In genomic region chr16:18172266-18172855, GRCm38 (mm10) we compare ENCODE assay signal across 9 mouse cellular contexts. TPM values are rescaled to one million over a fixed set of nuclear protein-coding genes. Genes with fewer than 3 reads are reported as not detected.
A peak's percentile ranks its signal among the peaks of the same experiment; 100 is the strongest.
DNase-seq lines count a peak whose midpoint lies in the region; ATAC-seq and TF ChIP-seq lines count a peak whose summit lies in the region.
"Had no signal": no experiment of that assay in that cellular context is flagged by ENCODE, and none has a peak within 500 bp of the region (broad histone marks: within the 10 kb centered on the region; RNA-seq: fewer than 3 reads in every experiment).

No protein-coding gene starts in this region.

- no peak overlapping the region for H3K27ac ChIP-seq in heart, adult 2 months
- no peak overlapping the region for H3K27ac ChIP-seq in heart, embryonic 12.5 days (ENCODE audit: poor library complexity, severe bottlenecking)
- no peak overlapping the region for H3K27ac ChIP-seq in forebrain, embryonic 15.5 days (replicated peaks)
- H3K27ac ChIP-seq in midbrain, postnatal 0 days (ENCODE audit: low read depth, low read length), result no peak overlapping the region

- H3K36me3 ChIP-seq in heart, adult 2 months (ENCODE audit: control insufficient read depth, insufficient read depth, low read length), result no peaks in the 10 kb centered on the region
- H3K36me3 ChIP-seq in heart, embryonic 12.5 days, result no peaks in the 10 kb centered on the region
- H3K36me3 ChIP-seq in forebrain, embryonic 15.5 days, result no peaks in the 10 kb centered on the region
- no peaks in the 10 kb centered on the region for H3K36me3 ChIP-seq in midbrain, postnatal 0 days (ENCODE audit: insufficient read depth, low read length)

- peak; percentile 96 for TF ChIP-seq CTCF in heart, adult 2 months (IDR thresholded peaks at IDR 0.05)
- TF ChIP-seq CTCF in midbrain, postnatal 0 days (IDR thresholded peaks at IDR 0.05), result peak; percentile 93

- no peaks in the 10 kb centered on the region for H3K27me3 ChIP-seq in heart, adult 2 months (ENCODE audit: control insufficient read depth, insufficient read depth, low read length)
- peaks cover 34% of the 10 kb centered on the region for H3K27me3 ChIP-seq in heart, embryonic 12.5 days (replicated peaks)
- no peaks in the 10 kb centered on the region for H3K27me3 ChIP-seq in forebrain, embryonic 15.5 days
- no peaks in the 10 kb centered on the region for H3K27me3 ChIP-seq in midbrain, postnatal 0 days (ENCODE audit: insufficient read depth, low read length)

- DNase-seq in heart, adult 2 months, result peak; percentile 62 to 83
- DNase-seq in hindlimb bud, embryonic 11.5 days (ENCODE audit: extremely low spot score, low read depth, low spot score), result peak; percentile 50
- peak; percentile 83 for DNase-seq in left cerebral cortex, postnatal 36 days (ENCODE audit: low spot score in 2 of 2)
- DNase-seq in midbrain, postnatal 0 days (ENCODE audit: low spot score), result peak; percentile 77
- DNase-seq in spleen, postnatal 36 days (ENCODE audit: low spot score in 2 of 2), result peak; percentile 42 to 57

- no peaks in the 10 kb centered on the region for H3K79me2 ChIP-seq in heart, adult 2 months (replicated peaks; ENCODE audit: control insufficient read depth, insufficient read depth, low read length)

- intact Hi-C loops in heart, adult 2 months (cut with DNase I), result loop anchor here (1.0 to 2.0 kb wide), 4 partner anchors 38 to 120 kb away; partner anchors contain the start of genes Dgcr6 and Rtn4r
- intact Hi-C loops in left cerebral cortex, postnatal 36 days (cut with DNase I), result loop anchor here (2.0 kb wide), 1 partner anchor 36 kb away; no protein-coding TSS in a partner anchor

- H3K9me3 ChIP-seq in heart, embryonic 12.5 days (replicated peaks), result no peaks in the 10 kb centered on the region
- no peaks in the 10 kb centered on the region for H3K9me3 ChIP-seq in forebrain, embryonic 15.5 days
- H3K9me3 ChIP-seq in midbrain, postnatal 0 days (ENCODE audit: low read length), result no peaks in the 10 kb centered on the region

- H3K4me2 ChIP-seq in heart, embryonic 12.5 days, result no peak overlapping the region
- H3K4me2 ChIP-seq in forebrain, embryonic 15.5 days (replicated peaks), result no peak overlapping the region
- H3K4me2 ChIP-seq in midbrain, postnatal 0 days (ENCODE audit: low read depth, low read length, poor library complexity, severe bottlenecking), result no peak overlapping the region

- no peak overlapping the region for H3K9ac ChIP-seq in heart, adult 2 months (ENCODE audit: low read depth, low read length)
- H3K9ac ChIP-seq in heart, embryonic 12.5 days, result no peak overlapping the region
- H3K9ac ChIP-seq in forebrain, embryonic 15.5 days (replicated peaks), result no peak overlapping the region
- no peak overlapping the region for H3K9ac ChIP-seq in midbrain, postnatal 0 days (replicated peaks; ENCODE audit: low read length, poor library complexity, severe bottlenecking)

- TF ChIP-seq EP300 in heart, adult 2 months (IDR thresholded peaks at IDR 0.05; ENCODE audit: insufficient read depth, low read depth, low read length), result 0 out of 2 replicates have a peak, but pooled peaks have one; percentile 51

- H3K4me3 ChIP-seq in heart, adult 2 months, result no peak overlapping the region
- H3K4me3 ChIP-seq in heart, embryonic 12.5 days, result no peak overlapping the region
- no peak overlapping the region for H3K4me3 ChIP-seq in forebrain, embryonic 15.5 days
- H3K4me3 ChIP-seq in midbrain, postnatal 0 days (ENCODE audit: low read depth, low read length), result no peak overlapping the region

- ATAC-seq in heart, embryonic 12.5 days (ENCODE audit: insufficient number of reproducible peaks, low FRiP score), result no peak
- ATAC-seq in cerebellum, adult (ENCODE audit: insufficient number of reproducible peaks, low FRiP score, low TSS enrichment), result peak; percentile 9; the same call in 1 of the 2 replicates
- ATAC-seq in forebrain, embryonic 15.5 days (replicated peaks), result peak; percentile 56
- ATAC-seq in midbrain, postnatal 0 days (ENCODE audit: low FRiP score), result no peak

- no peaks in the 10 kb centered on the region for H3K4me1 ChIP-seq in heart, adult 2 months (ENCODE audit: control insufficient read depth, insufficient read depth, low read length)
- H3K4me1 ChIP-seq in heart, embryonic 12.5 days (replicated peaks), result peaks cover 14% of the 10 kb centered on the region; the same call in 1 of the 2 replicates
- H3K4me1 ChIP-seq in forebrain, embryonic 15.5 days, result peaks cover 12% of the 10 kb centered on the region
- H3K4me1 ChIP-seq in midbrain, postnatal 0 days (ENCODE audit: insufficient read depth, low read length), result no peaks in the 10 kb centered on the region

- 9% methylated on average over 7 of the region's 7 CpGs for WGBS in heart, adult 2 months
- WGBS in heart, embryonic 12.5 days, result 11% methylated on average over 7 of the region's 7 CpGs
- WGBS in forebrain, embryonic 15.5 days, result 8% methylated on average over 7 of the region's 7 CpGs
- WGBS in midbrain, postnatal 0 days, result 10% methylated on average over 7 of the region's 7 CpGs

- no peak for TF ChIP-seq POLR2A in heart, adult 2 months (IDR thresholded peaks at IDR 0.05; ENCODE audit: insufficient read depth, low read depth, low read length)

RNA-seq across cellular contexts. Expression of gene Rtn4r, which starts 44.9 kb away (rescaled TPM):
- total RNA-seq in heart, adult 2 months (2021), result 1 to 10 TPM; 2.3 to 9.8 TPM
- 31.9 and 57.8 TPM in 2 replicates for polyA plus RNA-seq in heart, adult 2 months (2012; rRNA removed)
- polyA plus RNA-seq in heart, embryonic 12.5 days (2016; fragmentation: Nextera tagmentation; extraction: Ambion mirVana), result 0.40 and 0.44 TPM in 2 replicates
- 18.1 and 21.9 TPM in 2 replicates for polyA plus RNA-seq in forebrain, embryonic 15.5 days (2015; fragmentation: Nextera tagmentation; extraction: Ambion mirVana)
- 100 to 1,000 TPM; 128 to 164 TPM for total RNA-seq in left cerebral cortex, postnatal 36 days (2021)
- 39.6 and 71.7 TPM in 2 replicates for total RNA-seq in midbrain, postnatal 0 days (2014; rRNA removed)
- polyA plus RNA-seq in midbrain, postnatal 0 days (2015; fragmentation: Nextera tagmentation; extraction: Ambion mirVana), result 32.3 and 36.2 TPM in 2 replicates

RNA-seq across cellular contexts. Expression of gene Ccdc188, which starts 45.3 kb away (rescaled TPM):
- not detected for total RNA-seq in heart, adult 2 months (2021)
- polyA plus RNA-seq in heart, adult 2 months (2012; rRNA removed), result not detected in 2 replicates
- polyA plus RNA-seq in heart, embryonic 12.5 days (2016; fragmentation: Nextera tagmentation; extraction: Ambion mirVana), result 0.14 and 0.15 TPM in 2 replicates
- polyA plus RNA-seq in forebrain, embryonic 15.5 days (2015; fragmentation: Nextera tagmentation; extraction: Ambion mirVana), result 0.27 TPM in 1 of 2 replicates, not detected in the other
- under 1 TPM in 1 of 2 experiments, not detected in 1; 0.57 TPM for total RNA-seq in left cerebral cortex, postnatal 36 days (2021)
- not detected in 2 replicates for total RNA-seq in midbrain, postnatal 0 days (2014; rRNA removed)
- not detected in 2 replicates for polyA plus RNA-seq in midbrain, postnatal 0 days (2015; fragmentation: Nextera tagmentation; extraction: Ambion mirVana)
- polyA plus RNA-seq: liver, embryonic 16.5 days had no signal

Comparison
In these comparisons a context has a peak if more than half of its experiments do, and no peak if none do; other contexts are left out.
1. RNA of gene Rtn4r, which starts 44.9 kb away (polyA plus RNA-seq): 32.3 to 36.2 TPM in midbrain, postnatal 0 days, 31.9 to 57.8 TPM in heart, adult 2 months and 18.1 to 21.9 TPM in forebrain, embryonic 15.5 days; 0.40 to 0.44 TPM in heart, embryonic 12.5 days; every median in the first group is over 10 times any median in the second.
2. ATAC-seq: peak in cerebellum, adult (single experiment) and forebrain, embryonic 15.5 days (single experiment); none in heart, embryonic 12.5 days (single experiment) and midbrain, postnatal 0 days (single experiment).
3. Peak in every context shown above with its lines, with median percentiles within 50 percentile points of each other: DNase-seq.